Mouse (Mus musculus) gastrocnemius, postnatal 36 days (tissue): ENCODE data around the gene Hlcs. TPM values are rescaled to one million over a fixed set of nuclear protein-coding genes. Genes with fewer than 3 reads are reported as not detected.

Source experiments
- DNase-seq, 2 experiments: peaks; one replicate each; pipeline ENCODE4 v3.0.0; 2022
- intact Hi-C: fragments of 180-260 bp; cut with DNase I; formaldehyde crosslinking; loops from one replicate; pipeline ENCODE4 v1.15.1; 2025
- total RNA-seq, 2 experiments: library from RNA; stranded (reverse); gene quantifications; 2 replicates each; pipeline ENCODE4 v1.2.3; 2021

Hlcs gene
- total RNA-seq, 2 experiments from 2014 or later, result 6.5 to 6.8 TPM

DNA sequence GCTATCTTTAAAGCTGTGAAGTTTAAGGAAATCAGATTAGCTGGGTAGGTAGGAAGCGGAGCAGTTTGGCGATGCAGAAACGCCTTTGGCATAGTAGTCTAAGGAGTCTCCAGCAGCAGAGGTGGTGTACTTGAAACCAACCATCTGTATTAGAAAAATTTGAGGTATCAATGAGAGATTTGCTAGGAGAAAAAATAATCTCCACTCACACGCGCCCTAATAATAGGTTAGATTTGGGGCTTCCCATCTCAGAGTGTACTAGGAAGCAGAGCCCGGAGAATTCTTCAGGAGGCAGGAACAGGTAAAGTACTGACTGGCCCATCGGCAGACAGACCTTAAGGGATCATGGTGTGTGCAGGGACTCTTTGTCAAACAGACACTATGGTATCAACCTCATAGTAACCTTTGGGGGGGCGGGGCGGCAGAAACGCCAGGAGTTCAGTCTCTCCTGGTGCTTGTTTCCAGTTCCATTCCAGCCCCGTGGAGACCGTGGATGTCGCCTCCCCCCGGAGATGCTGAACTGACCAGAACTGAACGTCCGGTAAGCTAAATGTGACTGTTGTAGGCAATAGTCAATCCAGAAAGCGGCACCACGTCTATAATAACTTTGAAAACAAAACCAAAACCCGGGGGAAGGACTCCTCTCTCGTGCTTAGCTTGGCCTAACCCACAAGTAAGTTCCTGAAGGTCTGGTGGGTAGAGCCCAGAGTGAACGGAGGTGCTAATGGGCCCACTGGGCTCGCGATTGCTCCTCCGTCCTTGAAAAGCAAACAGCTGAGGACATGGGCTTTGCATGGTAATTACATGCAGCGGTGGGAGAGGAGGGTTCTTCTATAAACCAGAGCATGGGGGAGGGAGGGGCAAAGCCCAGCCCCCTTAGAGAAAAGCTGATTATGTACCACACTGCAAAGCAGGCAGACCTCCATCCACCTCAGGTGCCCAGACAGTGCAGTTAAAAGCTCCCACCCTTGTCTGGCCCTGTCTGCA lies 15.8 kb upstream of the Hlcs start:
- intact Hi-C loops, result no loop called here
- no peak for DNase-seq

DNA sequence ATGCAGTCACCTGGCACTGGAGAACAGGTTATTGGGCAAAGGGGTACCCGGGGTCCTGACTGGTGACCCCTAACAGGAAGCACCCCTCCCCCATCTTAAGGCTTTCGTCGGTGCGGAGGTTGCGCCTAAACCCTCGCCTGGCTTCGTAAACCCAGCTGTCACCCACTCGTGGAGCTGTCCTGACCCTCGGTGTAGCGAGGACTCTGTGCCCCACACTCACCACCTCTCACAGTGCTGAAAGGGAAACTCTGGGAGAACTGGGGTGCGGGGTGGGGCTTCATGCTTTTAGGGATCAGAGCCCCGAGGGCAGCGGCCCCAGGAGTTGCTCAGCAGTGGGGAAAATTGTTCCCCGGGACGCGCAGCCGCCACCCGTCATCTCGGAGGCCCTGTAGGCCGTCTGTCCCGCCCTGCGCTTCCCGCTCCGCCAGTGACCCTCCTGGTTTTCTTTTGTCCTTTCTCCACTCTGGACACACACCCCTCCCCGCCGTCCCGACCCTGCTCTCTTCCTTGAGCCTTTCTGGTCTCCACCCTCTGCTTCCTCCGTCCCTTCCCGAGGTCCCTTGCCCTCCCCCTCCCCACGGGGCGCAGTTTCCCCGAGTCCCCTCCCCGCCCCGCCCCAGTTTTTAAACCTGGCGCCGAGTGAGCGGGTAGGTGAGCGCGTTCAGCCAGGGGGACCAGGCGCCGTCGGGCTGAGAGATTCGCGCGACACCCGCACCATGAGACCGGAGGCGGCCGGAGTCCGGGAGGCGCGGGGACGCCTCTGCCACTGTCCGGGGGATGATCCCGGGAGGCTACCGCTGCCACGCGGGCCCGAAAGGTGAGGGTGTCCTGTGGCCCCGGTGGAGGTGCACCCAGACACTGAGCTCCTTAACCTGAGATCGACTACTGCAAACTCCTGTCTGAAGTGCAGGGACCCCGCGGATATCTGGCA lies 14.7 kb upstream of the Hlcs start, which contains the start of gene Ripply3:
Ripply3 (plus strand) TSS at position 640 of the 931 bp plus-strand sequence.
- DNase-seq, result peak; percentile 22 to 45
- intact Hi-C loops, result no loop called here

DNA sequence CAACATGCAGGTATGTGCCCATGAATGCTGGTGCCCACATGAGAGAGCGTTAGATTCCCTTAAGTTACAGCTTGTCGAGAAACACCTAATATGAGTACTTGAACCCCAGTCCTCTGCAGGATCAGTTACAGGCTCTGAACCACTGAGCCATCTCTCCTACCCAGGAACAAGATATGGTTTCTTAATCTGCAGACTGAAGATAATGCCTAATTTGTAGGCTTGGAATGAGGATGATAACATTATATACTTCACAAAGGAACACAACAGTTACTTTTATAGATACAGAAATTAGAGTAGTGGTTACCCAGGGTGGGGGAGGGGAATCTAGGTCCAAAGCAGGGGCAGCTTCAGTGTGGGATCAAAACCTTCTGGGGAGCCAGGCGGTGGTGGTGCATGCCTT lies 12.6 kb upstream of the Hlcs start:
- intact Hi-C loops, result no loop called here
- no peak for DNase-seq

DNA sequence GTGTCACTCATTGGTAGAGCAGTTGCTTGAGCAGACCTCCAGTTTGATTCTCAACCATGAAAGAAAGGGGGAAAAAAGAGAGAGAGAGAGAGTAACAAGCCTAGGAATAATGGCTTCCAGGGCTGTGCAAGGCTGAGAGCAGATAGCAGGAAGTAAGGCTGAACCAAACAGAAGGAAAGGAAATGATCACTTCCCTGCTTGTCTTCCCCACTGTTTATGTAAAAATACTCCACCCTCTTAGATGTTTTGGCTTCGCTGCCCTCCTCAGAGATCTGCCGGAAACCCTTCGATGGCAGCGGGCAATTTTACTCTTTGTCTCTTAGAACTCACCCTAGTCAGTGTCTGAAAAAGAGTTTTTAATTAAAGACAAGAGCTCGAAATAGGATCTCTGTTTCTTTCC lies 10.3 kb upstream of the Hlcs start:
- no peak for DNase-seq
- intact Hi-C loops, result no loop called here

DNA sequence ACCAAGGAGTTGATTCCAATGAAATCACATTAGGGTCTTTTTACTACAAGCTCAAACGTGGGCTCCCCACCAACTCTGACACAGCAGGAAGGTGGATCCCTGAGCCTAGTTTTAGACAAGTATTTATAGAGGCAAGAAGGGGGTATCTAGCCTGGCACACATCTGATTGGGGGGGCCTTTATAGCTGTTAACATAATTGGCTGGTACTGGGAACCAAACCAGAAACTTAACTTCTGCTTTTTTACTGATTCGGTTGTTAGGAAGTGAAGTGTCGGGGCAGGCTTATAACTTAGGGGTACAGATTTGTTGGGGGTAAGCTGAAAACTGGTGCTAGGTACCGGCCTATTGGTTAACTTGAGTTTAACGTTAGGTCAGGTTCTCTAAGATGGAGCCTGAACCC lies 6.9 kb upstream of the Hlcs start:
- intact Hi-C loops, result no loop called here
- DNase-seq, result no peak

DNA sequence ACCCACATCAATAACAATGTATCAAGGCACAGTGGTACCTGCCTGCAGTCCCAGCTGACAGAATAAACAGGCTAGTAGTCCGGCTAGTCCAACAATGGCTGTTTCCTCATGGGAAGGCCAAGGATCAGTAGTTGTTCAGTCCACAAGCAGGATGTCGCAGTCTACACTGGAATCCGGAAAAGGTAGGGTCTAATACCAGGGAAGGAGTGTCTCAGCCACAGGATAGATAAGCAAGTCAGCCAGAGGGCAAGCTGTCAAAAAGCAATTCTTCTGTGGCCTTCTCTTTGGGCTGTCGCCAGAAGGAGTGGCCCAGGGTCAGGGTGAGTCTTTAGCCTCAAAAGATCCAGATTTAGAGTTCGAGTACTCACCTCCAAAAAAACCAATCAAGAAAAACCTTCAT lies 4.4 kb upstream of the Hlcs start:
- no peak for DNase-seq
- intact Hi-C loops, result loop anchor here (5.0 kb wide), 2 partner anchors 45 to 50 kb away; no protein-coding TSS in a partner anchor

DNA sequence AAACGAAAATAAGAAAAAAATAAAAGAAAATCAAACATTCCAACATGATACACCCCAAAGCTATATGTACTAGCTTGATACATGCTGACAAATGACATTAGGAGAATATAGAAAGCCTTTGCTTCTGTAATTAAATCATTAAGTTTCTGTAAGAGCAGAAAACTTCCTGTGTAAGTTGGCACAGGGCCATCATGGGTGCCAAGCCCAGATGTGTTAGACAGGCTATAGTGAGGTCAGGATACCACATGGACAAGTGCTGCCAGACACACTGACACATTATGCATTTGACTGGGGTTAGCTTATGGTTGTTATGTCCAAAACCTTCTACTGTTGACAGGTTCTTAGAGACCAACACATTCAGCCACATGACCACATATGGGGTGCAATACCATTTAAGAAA lies 1.8 kb upstream of the Hlcs start:
- intact Hi-C loops, result loop anchor here (5.0 kb wide), 2 partner anchors 43 to 52 kb away; no protein-coding TSS in a partner anchor
- no peak for DNase-seq

DNA sequence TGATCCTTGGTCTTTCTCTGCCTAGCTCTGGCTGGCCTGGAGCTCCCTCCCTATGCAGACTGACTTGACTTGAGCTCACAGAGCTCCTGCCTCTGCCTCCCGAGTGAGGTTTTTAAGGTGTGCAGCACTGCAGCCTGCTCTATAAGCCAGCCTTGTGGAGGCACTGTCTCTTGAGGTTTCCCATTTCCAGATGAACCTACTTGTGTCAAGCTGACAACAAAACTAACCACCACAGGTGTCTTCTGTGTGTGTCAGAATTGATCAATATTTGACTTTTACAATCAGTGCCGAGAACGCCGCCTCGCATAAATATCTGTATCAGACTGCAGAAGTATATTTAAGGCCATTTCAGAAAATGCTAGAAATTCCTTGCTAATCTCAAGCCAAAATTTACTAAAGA lies 1.3 kb upstream of the Hlcs start:
- no peak for DNase-seq
- intact Hi-C loops, result loop anchor here (5.0 kb wide), 2 partner anchors 42 to 53 kb away; no protein-coding TSS in a partner anchor

DNA sequence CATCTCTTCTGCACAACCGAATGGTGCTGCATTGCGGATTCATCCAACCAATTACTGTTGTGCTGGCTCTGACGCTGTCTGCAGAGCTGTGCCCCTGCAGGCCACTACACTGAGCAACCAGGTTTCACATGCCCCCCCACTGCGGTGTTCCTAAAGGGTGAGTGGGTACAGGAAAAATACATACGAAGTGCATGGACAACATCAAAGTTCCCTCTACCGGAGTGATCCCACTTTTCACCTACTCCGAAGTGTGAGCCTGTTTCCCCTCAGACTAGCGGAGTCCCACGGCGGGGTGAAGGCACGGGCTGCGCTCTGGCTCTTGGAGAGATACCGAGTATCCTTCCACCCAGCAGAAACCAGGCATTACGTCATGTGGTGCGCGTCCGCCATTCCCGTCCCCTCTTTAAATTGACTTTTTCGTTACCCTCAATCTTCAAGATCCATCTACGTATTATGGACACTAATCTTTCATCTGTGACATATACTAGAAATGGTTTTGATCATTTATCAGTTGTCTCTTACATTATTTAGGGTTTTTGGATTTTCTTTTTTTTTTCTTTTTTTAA lies 625 bp downstream of the Hlcs start:
- intact Hi-C loops, result no loop called here
- DNase-seq, result peak; percentile 65 to 71

DNA sequence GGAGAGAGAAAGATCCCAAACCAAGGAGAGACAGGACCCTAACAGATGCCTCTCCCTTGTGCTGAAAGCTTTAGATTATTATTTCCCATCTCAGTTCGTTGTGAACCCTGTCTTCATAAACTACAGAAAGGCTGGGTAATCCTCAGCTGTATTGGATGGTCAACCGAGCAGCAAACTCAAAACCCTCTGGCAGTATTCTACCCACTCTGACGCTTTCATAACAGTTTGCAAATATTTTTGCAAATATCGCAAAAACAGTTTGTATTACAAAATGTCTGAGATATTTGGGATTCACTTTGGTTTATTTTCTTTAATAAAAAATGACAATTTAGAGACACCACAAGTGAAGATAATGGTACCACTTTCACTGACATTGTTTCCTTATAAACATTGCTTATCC lies 1.4 kb downstream of the Hlcs start:
- intact Hi-C loops, result no loop called here
- no peak for DNase-seq

DNA sequence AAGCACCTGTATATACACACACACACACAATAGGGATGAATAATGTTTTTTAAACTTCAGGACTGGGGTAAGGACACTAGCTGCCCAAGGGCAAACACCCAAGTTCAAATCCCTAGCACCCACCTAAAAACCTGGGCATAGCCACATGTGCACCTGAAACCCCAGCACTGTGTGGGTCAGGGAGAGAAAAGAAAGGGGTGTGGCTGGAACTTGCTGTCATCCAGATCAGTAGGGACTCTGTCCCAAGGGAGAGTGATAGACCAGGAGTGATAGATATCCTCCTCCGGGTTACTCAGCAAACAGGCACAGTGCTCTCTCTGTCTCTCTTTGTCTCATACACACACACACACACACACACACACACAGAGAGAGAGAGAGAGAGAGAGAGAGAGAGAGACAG lies 2.0 kb downstream of the Hlcs start:
- DNase-seq, result no peak
- intact Hi-C loops, result no loop called here

DNA sequence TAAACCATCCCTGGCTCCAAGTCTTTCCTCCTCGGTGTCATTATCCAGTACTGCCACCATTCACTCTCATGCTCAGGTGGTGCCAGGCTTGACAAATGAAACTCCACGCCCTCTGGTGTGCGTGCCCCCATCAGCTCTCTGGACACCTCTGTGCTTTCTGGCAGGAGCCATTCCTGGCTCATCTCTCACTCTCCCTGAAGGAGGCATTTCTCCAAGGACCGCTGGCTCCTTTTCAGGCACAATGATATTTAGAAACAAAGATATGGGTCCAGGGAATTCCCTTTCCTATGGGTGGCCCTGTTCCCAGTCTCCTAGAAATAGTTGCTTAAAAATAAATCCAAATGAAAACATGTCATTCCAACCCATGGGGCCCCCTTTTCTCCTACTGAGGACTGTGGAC lies 4.3 kb downstream of the Hlcs start:
- no peak for DNase-seq

DNA sequence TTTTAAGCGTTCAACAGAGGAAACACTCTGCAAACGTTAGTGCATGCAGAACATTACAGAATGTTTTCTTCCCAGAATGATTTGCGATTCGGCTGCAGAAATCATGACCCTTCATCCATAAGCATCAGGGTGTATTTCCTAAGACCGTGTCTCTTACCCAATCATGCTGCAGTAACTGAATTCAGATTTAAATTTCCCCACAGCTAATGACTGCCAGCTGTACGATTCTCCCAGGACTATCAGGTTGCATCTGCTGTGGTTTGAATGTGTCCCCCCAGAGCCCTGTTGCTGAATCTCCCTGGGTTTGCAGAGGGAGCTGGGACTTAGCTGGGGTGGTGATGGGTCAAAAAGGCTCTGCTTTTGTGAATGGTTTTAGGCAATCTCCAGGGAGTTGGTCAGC lies 5.4 kb downstream of the Hlcs start:
- intact Hi-C loops, result no loop called here
- DNase-seq, result no peak

More for the DNA sequence above, 4.3 kb downstream of the Hlcs start:
- intact Hi-C loops, result no loop called here

DNA sequence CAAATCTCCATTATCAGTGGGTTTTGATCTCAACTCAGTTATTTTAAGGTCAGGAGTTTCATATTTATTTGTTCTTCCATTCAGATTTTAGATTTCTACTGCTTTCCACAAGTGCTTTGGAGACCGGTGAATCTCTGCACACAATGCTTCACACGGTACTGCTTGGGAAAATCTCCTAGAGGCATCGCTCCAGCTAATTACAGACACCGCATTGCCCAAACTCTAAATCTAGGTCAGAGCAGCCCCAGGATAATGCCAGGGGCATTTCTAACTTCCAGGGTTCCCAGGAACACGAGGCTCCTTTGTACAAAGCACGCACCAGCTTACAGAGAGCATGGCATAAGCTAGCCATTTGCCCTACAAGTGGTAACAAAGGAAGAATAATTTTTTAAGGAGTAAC lies 5.8 kb downstream of the Hlcs start:
- intact Hi-C loops, result no loop called here
- no peak for DNase-seq

DNA sequence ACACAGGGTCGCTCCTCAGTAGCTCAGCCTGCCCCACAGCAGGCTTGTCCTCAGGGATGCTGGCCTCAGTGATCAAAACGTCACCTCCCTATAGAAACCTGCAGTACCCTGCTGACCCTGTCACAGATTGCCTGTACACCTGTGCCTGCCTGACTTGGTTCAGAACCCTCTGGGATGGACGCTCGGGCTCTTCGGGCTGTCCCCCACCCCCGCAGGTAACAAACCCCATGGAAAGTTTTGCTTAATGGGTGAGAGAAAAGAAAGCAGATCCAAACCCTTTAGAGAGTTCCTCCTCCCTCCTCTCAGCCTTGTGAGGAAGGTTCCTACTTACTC lies 10.2 kb downstream of the Hlcs start:
- no peak for DNase-seq
- intact Hi-C loops, result no loop called here

DNA sequence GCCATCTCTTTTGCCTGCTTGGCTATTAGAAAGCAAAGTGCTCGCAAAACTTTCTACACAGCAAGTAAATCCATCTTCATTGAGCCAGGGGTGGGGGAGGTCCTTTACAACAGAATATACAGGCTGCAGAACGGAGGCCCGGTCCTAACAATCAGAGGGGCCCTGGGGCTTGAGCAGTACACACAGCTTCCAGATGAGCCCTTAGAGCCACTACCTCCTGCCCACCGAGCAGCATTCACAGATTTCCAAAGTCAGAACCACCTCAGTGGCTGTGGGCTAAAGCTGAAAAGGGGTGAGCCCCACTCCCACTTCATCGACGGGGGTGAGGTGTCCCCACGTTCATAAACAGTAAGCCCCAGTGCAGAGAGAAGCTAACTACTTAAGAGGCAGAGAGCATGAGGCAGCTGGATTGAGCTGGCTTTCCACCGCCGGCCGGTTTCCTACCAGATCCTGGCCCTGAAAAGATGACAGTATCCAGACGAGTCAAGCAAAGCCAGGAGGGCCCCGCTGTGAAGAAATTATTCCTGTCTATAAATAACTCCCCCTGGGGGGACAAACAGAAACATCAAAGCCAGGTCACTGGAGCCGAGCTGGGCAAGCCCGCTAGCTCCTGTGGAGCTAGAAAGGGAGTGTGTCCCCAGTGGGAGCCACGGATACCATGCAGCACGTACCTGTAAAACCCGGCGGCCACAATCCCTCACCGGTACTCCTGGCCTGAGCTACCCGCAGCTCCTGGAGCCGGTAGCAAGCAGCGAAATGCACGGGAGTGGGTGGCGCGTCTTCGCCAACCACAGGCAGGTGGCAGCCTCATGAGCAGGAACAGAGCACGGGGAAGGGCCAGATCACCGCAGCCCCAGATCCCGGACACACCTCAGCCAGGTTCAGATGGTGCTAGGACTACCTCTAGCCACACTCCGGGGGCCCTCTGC lies 10.8 kb downstream of the Hlcs start:
- DNase-seq, result peak in 1 of 2 experiments; percentile 27
- intact Hi-C loops, result no loop called here

DNA sequence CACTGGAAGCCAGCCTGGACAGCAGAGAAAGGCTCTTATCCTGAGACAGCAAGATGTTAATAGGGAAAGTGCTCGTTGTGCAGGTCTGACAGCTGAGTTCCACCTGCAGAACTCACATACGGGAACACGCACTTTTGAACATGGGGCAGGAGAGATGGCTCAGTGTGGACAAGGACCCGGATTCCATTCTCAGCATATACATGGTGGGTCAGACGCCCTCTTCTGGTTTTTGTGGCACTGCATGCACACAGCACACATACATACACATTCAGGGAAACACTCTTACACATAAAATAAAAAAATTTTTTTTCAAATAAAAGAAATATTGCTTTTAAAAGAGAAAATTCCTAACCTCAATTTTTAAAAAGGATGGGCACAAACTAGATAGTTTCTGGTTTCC lies 11.7 kb downstream of the Hlcs start:
- DNase-seq, result no peak
- intact Hi-C loops, result no loop called here

DNA sequence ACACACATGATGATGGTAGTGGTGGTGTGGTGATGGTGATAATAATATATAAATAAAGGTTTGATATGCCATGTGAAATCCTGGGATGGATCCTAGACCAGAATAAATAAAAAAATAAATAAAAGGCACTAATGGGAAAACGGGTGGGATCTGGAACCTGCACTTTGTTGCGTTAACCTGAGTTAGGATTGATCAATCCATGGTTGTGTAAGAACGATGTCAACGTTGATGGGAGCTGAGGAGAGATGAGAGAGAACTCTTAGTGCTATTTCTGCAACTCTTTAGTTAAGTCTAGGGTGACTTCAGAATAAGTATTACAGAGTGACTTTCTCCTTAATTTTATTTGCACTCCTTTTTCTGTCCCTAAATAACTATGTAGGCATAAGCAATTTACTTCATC lies 12.2 kb downstream of the Hlcs start:
- intact Hi-C loops, result no loop called here
- DNase-seq, result no peak

DNA sequence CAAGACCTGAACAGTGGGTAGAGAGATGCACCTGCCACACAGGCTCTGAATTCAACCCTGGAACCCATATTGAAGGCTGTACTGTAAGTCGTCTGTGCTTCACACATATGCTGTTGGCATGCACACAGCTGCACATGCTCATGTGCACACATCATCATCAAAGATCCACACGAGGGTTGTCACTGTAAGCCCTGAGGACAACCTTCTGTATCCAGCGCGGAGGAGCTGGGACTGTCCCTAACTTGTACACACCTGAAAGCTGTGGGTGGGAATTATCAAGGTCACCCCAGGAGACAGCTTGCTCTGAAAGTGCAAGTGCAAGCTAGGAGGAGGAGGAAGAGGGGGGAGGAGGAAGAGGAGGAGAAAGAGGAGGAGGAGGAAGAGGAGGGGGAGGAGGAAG lies 14.2 kb downstream of the Hlcs start:
- no peak for DNase-seq
- intact Hi-C loops, result no loop called here

DNA sequence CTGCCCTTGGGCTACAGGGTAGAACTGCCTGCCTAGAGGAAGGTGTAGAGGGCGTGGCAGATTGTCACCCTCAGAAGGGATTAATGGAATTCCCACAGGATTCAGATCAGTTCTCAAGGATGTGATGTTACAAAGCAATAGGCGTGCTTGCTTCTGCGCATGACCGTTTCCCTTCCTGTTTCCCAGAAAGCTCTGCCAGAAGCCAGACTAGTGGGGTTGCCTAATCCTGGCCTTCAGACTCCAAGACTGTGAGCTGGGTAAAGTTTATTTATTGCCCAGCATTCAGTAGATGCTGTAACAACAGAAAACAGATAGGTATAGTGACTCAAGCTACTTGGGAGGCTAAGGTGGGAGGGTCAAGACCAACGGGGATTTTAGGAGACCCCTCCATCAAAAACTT lies 15.3 kb downstream of the Hlcs start:
- no peak for DNase-seq
- intact Hi-C loops, result no loop called here
